Mouse (Mus musculus) thymus, adult 2 months (tissue): ENCODE data around the gene Baiap3.

ENCODE experiments used
- CTCF ChIP-seq: fragments of 200-500 bp; IDR thresholded peaks from 2 replicates; pipeline ENCODE4 v1.5.1; 2012; ENCODE audit warnings: mild to moderate bottlenecking, control low read depth, low read length, moderate library complexity, borderline replicate concordance; ENCODE audit not compliant: control insufficient read depth, poor library complexity, insufficient read depth; ENCODE audit errors: extremely low read depth
- POLR2A ChIP-seq: fragments of 200-500 bp; IDR thresholded peaks from 2 replicates; pipeline ENCODE4 v1.6.1; 2012; ENCODE audit warnings: mild to moderate bottlenecking, low read length, control low read depth, moderate library complexity; ENCODE audit not compliant: control insufficient read depth, poor library complexity, insufficient read depth; ENCODE audit errors: extremely low read depth

DNA sequence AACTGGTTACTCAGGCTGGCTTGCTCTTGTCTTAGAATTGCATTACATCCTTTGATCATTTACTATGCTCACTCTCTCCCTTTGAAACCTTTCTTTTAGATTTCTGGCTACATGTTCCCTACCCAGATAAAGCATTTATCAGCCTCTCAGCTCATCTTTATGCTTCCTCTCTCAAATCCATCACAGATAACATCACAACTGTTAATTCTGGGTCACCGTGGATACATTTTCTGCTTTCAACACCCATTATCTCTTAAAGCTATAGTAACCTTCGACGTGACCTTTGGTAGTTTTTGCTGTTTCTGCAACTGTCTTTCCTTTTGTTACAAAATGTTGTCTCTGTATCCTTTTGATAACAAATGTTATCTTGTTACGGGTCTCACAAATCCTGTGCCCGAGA, 37.3 kb upstream of the Baiap3 start:
- TF ChIP-seq CTCF = no peak
- TF ChIP-seq POLR2A = no peak
